Mouse (Mus musculus) heart, embryonic 14.5 days (tissue): ENCODE measurements around the gene Ltbr. TPM values are rescaled to one million over a fixed set of nuclear protein-coding genes. Genes with fewer than 3 reads are reported as not detected.
A peak's percentile ranks its signal among the peaks of the same experiment; 100 is the strongest.

Experiments used
- ATAC-seq: fragments of 200-750 bp; cut with Nextera tagmentation; 2 replicates; pipeline ENCODE4 v1.8.0; 2017; ENCODE audit warnings: low read depth, moderate TSS enrichment; ENCODE audit not compliant: insufficient number of reproducible peaks, insufficient read depth, low FRiP score
- H3K27ac ChIP-seq, 2 experiments: fragments of 200-500 bp in 1 of 2; fragments of 300-500 bp in 1 of 2; sonication (generic) in 1 of 2; replicated peaks in 1 of 2; 2 replicates each; pipeline ENCODE4 v1.5.1; 2012 to 2014; ENCODE audit warnings: low read depth in 2 of 2, low read length in 2 of 2, control low read depth in 1 of 2, mild to moderate bottlenecking in 1 of 2, mixed read lengths in 1 of 2; ENCODE audit not compliant: control insufficient read depth in 1 of 2, insufficient read depth in 1 of 2
- H3K27me3 ChIP-seq: fragments of 300-500 bp; sonication (generic); 2 replicates; pipeline ENCODE4 v1.6.1; 2014; ENCODE audit warnings: mild to moderate bottlenecking, low read length, control low read depth; ENCODE audit not compliant: control insufficient read depth, insufficient read depth
- H3K36me3 ChIP-seq: fragments of 300-500 bp; sonication (generic); 2 replicates; pipeline ENCODE4 v1.6.1; 2014; ENCODE audit warnings: mild to moderate bottlenecking, control low read depth, low read length, mixed read lengths; ENCODE audit not compliant: control insufficient read depth, insufficient read depth
- H3K4me1 ChIP-seq, 2 experiments: fragments of 200-500 bp in 1 of 2; fragments of 300-500 bp in 1 of 2; sonication (generic) in 1 of 2; 2 replicates each; pipeline ENCODE4 v1.6.1; 2012 to 2014; ENCODE audit warnings: low read length in 2 of 2, control low read depth in 1 of 2, mixed read lengths in 1 of 2; ENCODE audit not compliant: control insufficient read depth in 2 of 2, insufficient read depth in 2 of 2
- H3K4me2 ChIP-seq: fragments of 300-500 bp; sonication (generic); 2 replicates; pipeline ENCODE4 v1.6.1; 2014; ENCODE audit warnings: mild to moderate bottlenecking, low read length
- H3K4me3 ChIP-seq, 2 experiments: fragments of 200-500 bp in 1 of 2; fragments of 300-500 bp in 1 of 2; sonication (generic) in 1 of 2; 2 replicates each; pipeline ENCODE4 v1.5.1; 2012 to 2014; ENCODE audit warnings: low read length in 2 of 2, mild to moderate bottlenecking in 2 of 2, control low read depth in 1 of 2, low read depth in 1 of 2, moderate library complexity in 1 of 2; ENCODE audit not compliant: control insufficient read depth in 1 of 2, insufficient read depth in 1 of 2
- H3K9ac ChIP-seq: fragments of 300-500 bp; sonication (generic); 2 replicates; pipeline ENCODE4 v1.6.1; 2014; ENCODE audit warnings: mild to moderate bottlenecking, low read length
- H3K9me3 ChIP-seq: fragments of 300-500 bp; sonication (generic); 2 replicates; pipeline ENCODE4 v1.6.1; 2016; ENCODE audit warnings: low read length, control low read depth; ENCODE audit not compliant: control insufficient read depth
- WGBS: fragments of 180-500 bp; shearing (Covaris S2); extraction: QIAGEN DNeasy Blood & Tissue Kit; methylation state at CpG from one replicate; pipeline ENCODE4 v1.1.7; 2014; 5-methylcytosine and 5-hydroxymethylcytosine counted together
- polyA plus RNA-seq: library from polyadenylated mRNA; unstranded; fragments of >200 nt; fragmentation: Nextera tagmentation; extraction: Ambion mirVana; gene quantifications from 2 replicates; pipeline ENCODE4 v1.2.1, GENCODE M21; 2014

Ltbr gene
- 38.5 and 41.5 TPM in 2 replicates for polyA plus RNA-seq

DNA sequence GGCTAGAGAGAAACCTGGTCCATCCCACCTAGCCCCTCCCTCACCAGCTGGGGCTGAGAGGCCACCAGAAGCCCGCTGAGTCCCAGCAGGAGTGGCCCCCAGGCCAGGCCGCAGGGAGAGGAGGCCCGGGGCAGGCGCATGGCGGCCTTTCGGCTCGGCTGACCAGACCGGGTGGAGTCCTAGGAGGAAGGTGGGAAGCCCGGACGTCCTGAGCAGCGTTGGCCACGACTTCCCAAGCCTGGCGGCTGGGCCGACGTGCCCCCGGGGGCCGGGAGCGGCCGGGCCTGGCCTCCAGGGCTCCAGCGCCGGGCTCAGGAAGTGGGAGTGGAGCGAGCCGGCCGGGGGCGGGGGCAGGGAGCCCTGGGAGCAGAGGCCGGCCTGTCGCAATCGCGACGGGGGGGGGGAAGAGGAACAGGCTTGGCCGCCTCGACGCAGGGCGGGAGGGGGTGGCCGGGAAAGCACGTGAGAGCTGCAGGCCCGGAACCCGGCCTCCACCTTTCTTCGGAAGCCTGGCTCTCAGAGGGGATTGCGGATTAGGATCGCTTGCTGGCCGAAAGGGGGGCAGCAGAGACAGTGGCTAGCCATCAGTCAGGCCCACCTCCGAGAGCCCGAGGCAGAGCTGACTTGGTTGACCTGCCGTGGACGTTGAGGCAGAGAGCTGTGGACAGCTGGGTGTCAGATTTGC lies at the start of gene Ltbr:
Gene Ltbr (minus strand): TSS at position 340 of the 685 bp plus-strand sequence.
- Histone ChIP-seq H3K4me3 (peak within 1 kb of the TSS; percentile 62 to 68), H3K4me2 (peak within 1 kb of the TSS; percentile 74), H3K27ac (peak within 1 kb of the TSS; percentile 46 to 73), H3K27me3 (no peaks in the 10 kb centered on the region), H3K4me1 (peaks cover 24 to 32% of the 10 kb centered on the region in 2 experiments), H3K36me3 (peaks cover 31% of the 10 kb centered on the region), H3K9me3 (no peaks in the 10 kb centered on the region), H3K9ac (peak within 1 kb of the TSS; percentile 94)
- 1% methylated on average over 44 of the region's 46 CpGs for WGBS
- peak; percentile 82 for ATAC-seq

DNA sequence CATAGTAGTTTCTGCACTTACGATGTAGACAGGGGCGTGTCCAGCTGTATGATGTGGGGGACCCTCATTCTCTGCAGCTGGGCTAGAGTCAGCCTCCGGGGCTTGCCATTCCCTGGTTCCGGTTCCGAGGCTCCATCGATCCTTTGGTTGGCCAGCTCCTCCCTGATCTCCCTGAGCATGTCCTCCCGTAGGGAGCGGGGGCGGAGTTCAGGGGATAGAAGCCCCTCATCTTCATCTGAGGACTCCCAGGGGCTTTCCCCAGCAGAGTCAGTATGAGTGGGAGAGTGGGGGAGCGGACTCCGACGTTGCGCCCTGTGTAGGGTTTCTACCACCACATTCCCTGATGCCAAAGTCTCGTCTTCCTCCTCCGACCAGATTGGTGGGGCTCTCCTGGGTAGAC lies 49.3 kb upstream of the Ltbr start:
- Histone ChIP-seq H3K36me3 (peaks cover 46% of the 10 kb centered on the region), H3K4me1 (peaks cover 3 to 14% of the 10 kb centered on the region in 2 experiments; a peak in 3 of 4 replicates), H3K4me3 (peak overlapping the region in 1 of 2 experiments; percentile 9; a peak in 1 of 4 replicates), H3K4me2 (peak overlapping the region; percentile 39), H3K9ac (no peak overlapping the region), H3K27ac (no peak overlapping the region), H3K9me3 (0 out of 2 replicates have a peak, but pooled peaks cover 5% of the 10 kb centered on the region), H3K27me3 (peaks cover 28% of the 10 kb centered on the region)
- WGBS: 19% methylated on average over 15 of the region's 15 CpGs
- ATAC-seq: no peak

DNA sequence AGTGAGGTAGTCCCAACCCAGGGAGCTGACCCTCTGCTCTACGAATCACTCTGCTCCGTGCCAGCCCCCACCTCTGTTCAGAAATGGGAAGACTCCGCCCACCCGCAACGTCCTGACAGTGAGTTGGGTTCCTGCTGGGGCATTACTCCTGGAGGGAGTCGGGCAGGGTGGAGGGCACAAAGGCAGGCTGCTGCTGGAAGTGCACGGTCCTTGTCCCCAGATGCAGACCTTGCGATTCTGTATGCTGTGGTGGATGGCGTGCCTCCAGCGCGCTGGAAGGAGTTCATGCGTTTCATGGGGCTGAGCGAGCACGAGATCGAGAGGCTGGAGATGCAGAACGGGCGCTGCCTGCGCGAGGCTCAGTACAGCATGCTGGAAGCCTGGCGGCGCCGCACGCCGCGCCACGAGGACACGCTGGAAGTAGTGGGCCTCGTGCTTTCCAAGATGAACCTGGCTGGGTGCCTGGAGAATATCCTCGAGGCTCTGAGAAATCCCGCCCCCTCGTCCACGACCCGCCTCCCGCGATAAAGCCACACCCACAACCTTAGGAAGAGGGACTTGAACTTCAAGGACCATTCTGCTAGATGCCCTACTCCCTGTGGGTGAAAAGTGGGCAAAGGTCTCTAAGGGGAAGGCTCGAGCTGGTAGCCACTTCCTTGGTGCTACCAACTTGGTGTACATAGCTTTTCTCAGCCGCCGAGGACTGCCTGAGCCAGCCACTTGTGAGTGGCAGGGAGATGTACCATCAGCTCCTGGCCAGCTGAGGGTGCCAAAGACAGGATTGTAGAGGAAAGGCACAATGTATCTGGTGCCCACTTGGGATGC lies 48.0 kb upstream of the Ltbr start:
- Histone ChIP-seq H3K4me2 (no peak overlapping the region), H3K27me3 (peaks cover 28% of the 10 kb centered on the region), H3K4me3 (no peak overlapping the region), H3K4me1 (peaks cover 3 to 14% of the 10 kb centered on the region in 2 experiments; a peak in 3 of 4 replicates), H3K27ac (no peak overlapping the region), H3K36me3 (peaks cover 59% of the 10 kb centered on the region), H3K9ac (no peak overlapping the region), H3K9me3 (0 out of 2 replicates have a peak, but pooled peaks cover 5% of the 10 kb centered on the region)
- ATAC-seq: no peak
- 36% methylated on average over 38 of the region's 38 CpGs for WGBS

DNA sequence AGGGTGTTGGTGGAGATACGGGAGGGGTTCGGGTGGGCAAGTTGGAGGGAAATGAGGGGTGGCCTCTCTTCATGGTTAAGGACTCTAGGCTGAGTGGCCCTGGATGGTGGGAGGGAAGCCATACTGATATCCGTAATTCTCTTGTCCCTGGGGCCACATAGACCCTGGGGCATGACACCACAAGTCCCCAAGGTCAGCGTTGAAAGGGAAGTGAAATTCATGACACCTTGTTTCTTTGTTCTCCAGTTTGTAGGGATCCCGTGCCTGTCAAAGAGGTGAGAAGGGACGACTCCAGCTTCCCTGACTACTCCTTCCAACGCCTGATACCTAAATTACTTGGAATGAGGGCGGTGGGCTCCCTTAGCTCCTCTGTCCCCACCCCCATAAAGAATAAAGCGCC lies 47.2 kb upstream of the Ltbr start:
- no peak overlapping the region for H3K9ac ChIP-seq
- peaks cover 6 to 23% of the 10 kb centered on the region in 2 experiments for H3K4me1 ChIP-seq
- no peak overlapping the region for H3K27ac ChIP-seq
- H3K27me3 ChIP-seq: peaks cover 28% of the 10 kb centered on the region
- ATAC-seq: no peak
- no peak overlapping the region for H3K4me2 ChIP-seq
- H3K36me3 ChIP-seq: peaks cover 60% of the 10 kb centered on the region
- H3K9me3 ChIP-seq: 0 out of 2 replicates have a peak, but pooled peaks cover 2% of the 10 kb centered on the region
- no peak overlapping the region for H3K4me3 ChIP-seq
- WGBS: 75% methylated on average over 9 of the region's 9 CpGs

DNA sequence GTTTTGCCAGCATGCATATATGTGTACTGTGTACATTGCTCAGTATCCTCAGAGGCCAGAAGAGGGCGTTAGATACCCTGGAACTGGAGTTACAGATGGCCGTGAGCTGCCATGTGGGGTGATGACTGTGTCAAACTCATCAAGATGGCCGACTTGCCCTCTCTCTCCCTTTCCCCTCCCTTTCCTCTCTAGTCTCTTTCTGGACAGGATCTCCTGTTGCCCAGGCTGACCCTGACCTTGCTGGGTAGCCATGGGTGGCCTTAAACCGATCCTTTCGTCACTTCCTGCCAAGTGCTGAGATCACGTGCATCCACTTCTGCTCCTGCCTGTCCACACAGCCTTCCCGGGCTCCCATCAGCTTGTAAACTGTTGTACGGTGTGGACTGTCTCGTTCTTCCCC lies 46.3 kb upstream of the Ltbr start:
- Histone ChIP-seq H3K4me3 (no peak overlapping the region), H3K4me1 (peaks cover 14 to 31% of the 10 kb centered on the region in 2 experiments), H3K27me3 (peaks cover 28% of the 10 kb centered on the region), H3K36me3 (peaks cover 60% of the 10 kb centered on the region), H3K27ac (no peak overlapping the region), H3K4me2 (no peak overlapping the region), H3K9me3 (no peaks in the 10 kb centered on the region), H3K9ac (no peak overlapping the region)
- 36% methylated on average over 9 of the region's 9 CpGs for WGBS
- ATAC-seq: no peak

DNA sequence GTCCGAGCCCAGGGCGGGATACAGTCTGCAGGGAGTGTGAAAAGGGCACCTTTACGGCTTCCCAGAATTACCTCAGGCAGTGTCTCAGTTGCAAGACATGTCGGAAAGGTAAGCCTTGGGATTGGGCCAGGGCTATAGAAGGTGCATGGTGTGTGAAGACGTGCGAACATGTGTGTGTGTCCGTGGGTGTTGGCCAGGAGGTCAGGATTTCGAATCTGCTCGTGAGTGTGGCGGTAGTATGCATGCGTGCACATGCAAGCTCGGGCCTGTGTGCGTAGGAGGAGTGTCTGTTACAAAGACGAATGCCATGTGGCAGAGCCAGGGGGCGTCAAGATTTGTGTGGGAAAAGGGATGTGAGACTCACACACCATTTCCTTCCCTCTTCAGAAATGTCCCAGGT lies 43.6 kb upstream of the Ltbr start:
- H3K9ac ChIP-seq: no peak overlapping the region
- peaks cover 26 to 43% of the 10 kb centered on the region in 2 experiments for H3K4me1 ChIP-seq
- H3K4me3 ChIP-seq: no peak overlapping the region
- no peak for ATAC-seq
- H3K36me3 ChIP-seq: peaks cover 58% of the 10 kb centered on the region
- no peak overlapping the region for H3K27ac ChIP-seq
- H3K27me3 ChIP-seq: peaks cover 6% of the 10 kb centered on the region
- 86% methylated on average over 15 of the region's 15 CpGs for WGBS
- H3K4me2 ChIP-seq: no peak overlapping the region
- no peaks in the 10 kb centered on the region for H3K9me3 ChIP-seq

DNA sequence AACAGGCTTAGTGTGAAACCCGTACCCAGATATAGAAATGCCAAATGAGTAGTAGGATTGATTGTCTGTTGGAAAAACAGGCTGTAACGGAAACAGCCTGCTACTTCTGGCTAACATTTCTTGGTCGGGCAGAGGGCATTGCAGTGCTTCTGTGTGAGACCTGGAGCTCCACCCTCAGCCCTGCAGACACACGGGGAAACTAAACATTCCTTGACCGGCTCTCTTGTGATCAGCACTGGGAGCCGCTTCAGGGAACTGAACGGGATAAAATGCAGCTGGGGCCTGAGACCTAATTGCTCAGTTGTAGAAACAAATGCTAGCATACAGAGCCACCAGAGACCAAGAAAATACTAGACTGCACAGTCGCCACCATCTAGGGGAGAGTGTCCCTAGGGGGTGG lies 42.6 kb upstream of the Ltbr start:
- peaks cover 35 to 53% of the 10 kb centered on the region in 2 experiments for H3K4me1 ChIP-seq
- H3K9me3 ChIP-seq: no peaks in the 10 kb centered on the region
- no peak overlapping the region for H3K4me3 ChIP-seq
- no peak overlapping the region for H3K9ac ChIP-seq
- WGBS: 25% methylated on average over 8 of the region's 8 CpGs
- ATAC-seq: no peak
- H3K27ac ChIP-seq: no peak overlapping the region
- H3K27me3 ChIP-seq: peaks cover 2% of the 10 kb centered on the region; the same call in 1 of the 2 replicates
- no peak overlapping the region for H3K4me2 ChIP-seq
- H3K36me3 ChIP-seq: peaks cover 47% of the 10 kb centered on the region
